Mouse (Mus musculus) spleen, adult 12 weeks (tissue): Measurements from ENCODE around the gene Tbc1d8.

ENCODE experiments used
- DNase-seq: peaks from one replicate; pipeline ENCODE4 v3.0.0; 2022; ENCODE audit warnings: low spot score

Tbc1d8 gene

DNA sequence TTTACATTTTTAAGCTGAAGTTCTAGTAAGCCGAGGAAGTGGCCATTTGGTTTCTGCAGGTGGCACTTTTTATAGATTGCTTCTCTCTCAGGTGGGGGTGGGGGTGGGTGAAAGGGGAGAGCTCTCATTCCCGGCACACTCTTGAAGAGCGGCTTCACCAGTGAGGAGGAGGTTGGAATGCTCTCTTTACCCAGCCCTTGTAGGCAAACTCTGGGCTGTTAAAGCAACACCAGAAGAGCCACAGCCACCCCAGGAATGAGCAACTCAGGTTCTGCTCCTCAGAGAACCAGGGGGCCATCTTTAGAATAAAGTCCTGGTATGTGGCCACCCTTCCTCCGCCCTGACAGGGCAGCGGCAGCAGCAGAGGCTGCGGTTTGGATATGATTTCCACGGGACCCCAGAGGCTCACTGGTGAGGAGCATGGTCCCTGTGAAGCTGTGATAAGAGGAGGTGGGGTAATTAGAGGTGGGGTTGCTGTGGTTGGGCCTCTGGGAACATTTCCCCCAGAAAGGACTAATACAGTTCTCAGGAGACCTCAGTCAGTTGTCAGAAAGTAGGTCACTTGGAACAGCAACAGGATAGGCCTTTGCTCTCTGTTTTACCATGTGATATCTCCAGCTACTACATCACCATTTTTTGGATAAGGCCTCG is 85.2 kb downstream of the Tbc1d8 start:
- no peak for DNase-seq

- peak; percentile 58 for DNase-seq
These were observed 86.4 kb downstream of the Tbc1d8 start for GRCm38 (mm10) chr1:39392189-39392588.

DNA sequence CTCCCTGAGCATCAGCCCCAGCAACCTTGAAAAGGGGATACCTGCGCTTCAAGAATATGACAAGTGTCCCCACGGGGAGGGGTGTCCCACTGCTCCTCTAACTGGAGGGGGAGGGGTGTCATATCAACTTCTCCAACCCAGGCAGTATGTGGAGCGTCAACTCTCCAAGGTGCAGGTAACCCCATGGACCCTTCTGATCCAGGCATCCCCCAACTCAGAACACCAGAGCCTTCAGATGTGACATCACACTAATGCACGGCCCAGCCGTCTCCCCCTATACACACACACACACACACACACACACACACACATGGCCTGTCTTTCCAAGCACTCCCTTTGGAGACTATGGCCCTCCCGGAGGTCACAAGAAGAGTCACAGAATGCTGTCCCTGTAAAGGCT is 86.9 kb downstream of the Tbc1d8 start:
- no peak for DNase-seq

DNA sequence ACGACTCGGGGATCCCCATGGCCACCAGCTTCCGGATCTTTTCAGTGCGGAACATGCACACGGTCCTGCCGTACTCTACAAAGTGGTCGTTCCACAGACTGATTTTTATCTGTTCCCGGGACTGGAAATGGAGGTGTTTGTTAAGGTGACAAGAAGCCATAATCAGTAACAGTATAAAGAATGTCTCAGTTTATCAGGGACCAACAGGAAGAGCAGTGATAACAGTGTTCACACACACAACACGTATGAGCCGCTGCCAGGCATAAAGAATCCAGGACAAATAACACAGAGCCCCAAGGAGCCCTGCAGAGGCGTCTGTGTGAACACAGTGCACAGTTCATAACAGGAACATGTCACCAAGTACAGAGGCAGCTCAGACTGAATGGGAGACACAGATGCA is 89.2 kb downstream of the Tbc1d8 start:
- DNase-seq, result no peak

GRCm38 (mm10) chr1:39388163-39388562 is 90.4 kb downstream of the Tbc1d8 start:
- DNase-seq, result no peak

DNA sequence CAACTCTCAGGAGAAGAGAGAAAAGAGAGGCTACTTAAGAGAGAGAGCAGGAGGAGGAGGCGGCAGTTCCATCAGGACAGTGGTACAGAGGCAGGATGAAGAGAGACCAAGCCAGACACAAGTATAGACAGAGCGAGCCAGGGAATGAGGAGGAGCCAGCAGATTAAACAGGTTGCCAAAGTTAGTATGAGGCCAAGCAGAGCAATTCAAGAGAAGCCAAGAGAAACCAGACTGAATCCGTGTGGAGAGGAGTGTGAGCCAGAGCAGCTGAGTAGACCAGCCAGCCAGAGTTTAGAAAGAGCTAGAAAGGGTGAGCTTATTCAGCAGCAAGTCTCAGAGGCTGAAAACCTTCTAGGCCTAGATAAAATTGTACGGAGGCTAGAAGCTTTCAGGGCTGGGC is 91.1 kb downstream of the Tbc1d8 start:
- no peak for DNase-seq

DNA sequence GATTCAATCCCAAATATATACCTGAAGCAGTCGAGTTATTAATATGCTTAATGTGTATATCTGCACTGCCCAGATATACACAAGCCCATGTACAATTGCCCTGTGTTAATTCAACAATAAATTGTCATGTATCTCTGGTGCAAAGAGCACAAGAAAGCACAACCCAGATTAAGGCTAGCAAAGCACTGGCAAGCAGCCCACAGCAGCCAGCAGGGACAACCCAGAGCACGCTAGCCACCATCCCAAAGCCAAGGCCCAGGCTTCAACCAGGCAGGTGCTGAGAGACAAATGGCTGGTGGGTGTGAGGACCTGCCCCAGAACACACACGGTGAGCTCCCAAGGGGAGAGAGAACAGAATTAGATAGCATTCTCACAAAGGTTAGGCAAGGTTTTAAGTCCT is 92.1 kb downstream of the Tbc1d8 start:
- no peak for DNase-seq

DNA sequence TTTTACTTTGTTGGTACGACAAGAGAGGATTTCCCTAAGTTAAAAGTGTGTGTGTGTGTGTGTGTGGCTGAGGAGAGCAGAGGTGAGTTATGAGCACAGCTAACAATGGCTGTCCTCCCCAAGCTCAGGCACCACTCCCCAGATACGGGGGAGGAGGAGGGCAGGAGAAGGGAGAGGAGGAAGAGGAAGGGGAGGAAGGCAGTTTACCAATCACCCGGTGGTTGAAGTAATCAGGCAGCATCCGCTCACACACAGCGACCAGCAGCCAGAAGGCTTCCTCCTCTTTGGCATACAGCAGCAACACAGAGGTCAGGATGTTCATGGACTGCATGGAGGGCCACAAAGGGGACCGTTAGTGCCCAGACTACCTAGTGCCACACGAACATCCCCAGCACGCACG is 93.6 kb downstream of the Tbc1d8 start:
- DNase-seq, result no peak

DNA sequence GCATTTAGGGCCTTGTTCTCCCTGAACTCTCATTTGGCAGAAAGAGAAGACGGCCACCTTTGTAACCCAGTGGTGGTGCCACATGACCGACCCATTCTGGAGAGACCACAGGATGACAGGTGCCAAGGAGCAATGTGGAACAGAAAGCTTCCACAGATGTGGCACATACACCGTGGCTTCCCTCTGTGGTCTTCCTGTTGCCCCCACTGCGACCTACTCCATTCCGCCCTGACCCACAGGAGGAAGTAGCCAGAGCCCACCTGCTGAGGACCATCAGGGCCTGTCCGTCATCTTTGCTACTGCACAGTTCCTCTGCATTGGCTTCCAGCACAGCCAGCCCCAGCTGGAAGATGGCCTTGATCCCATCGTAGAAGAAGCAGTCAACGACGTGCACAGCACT is 97.5 kb downstream of the Tbc1d8 start:
- no peak for DNase-seq

DNA sequence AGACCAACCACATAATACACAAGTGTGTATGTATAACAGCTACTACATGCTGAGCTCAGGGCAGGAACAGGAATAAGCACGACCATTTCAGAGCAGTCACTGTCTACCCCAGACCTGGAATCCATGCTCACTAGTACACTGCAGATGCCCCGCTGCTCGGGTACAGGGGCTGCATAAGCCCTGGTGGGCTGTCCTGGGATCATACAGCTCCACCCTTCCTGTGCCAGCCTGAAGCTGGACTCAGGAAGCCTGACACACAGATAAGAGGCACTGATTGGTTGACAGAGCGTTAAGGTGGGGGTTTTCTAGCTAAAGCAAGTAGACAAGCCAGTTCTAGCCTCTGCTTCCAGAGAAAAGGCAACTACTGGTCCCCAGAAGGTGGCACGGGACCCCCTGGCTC is 99.5 kb downstream of the Tbc1d8 start:
- no peak for DNase-seq

- DNase-seq, result no peak
These were observed 100.0 kb downstream of the Tbc1d8 start for GRCm38 (mm10) chr1:39378540-39378939.

DNA sequence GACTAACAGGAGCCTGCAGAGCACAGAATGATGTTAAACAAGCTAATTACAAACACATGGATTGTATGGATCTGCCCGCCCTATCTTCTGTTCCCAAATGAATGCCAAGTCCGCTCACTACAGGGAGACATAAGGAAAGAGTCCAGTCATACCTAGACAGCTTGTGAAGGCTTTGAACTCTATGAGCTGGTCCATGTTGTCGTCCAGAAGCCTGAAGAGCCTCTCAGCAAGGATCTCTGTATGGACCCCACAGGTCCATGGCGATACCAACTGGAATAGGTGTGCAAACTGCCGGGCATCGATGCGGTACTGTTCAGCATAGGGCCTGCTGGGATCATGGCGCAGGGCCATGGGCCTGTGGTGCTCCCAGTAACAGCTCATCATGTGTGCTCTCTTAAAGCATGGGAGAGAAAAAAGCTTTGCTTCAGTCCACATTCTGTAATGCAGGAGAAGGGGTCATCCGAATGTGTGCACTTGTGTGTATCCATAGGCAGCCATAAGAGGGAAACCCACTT is 101.8 kb downstream of the Tbc1d8 start:
- DNase-seq, result no peak

DNA sequence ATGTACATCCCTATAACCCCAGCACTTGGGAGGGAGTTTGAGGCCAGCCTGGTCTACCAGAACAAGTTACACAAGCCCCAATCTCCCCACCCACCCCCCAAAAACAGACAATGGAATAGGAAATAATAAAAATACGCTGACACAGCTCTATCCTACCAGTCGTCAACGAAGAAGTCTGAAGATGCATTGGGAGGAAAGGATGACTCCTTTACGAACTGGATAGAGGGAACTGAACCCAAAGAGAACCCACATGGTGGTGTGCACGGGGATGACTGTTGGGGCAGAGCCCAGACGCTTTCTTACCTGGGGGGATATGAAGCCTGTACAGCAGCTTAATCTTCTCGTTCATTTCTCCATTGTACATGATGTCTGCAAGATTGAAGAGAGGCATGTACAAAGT is 102.4 kb downstream of the Tbc1d8 start:
- DNase-seq, result no peak

- DNase-seq, result no peak
These were observed 104.2 kb downstream of the Tbc1d8 start for GRCm38 (mm10) chr1:39374231-39374809.

DNA sequence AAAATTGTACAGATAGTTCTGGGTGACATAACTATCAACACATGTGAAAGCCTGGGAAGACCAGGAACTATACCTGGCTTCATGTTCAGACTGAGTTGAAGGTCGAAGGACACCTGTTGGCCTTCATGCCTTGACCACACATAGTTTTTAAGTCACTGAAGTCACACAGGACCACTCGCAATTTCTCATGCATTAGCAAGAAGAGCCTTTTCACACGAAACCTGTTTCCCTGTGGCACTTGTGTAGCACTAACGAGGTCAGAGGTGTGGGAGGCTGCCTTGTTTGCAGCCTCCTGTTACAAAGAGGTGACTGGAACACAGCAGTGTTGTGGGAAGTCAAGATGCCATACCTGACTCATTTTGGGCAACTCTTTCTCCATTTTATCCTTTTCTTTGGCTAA is 105.2 kb downstream of the Tbc1d8 start:
- DNase-seq, result no peak

- DNase-seq, result no peak
These were observed 106.2 kb downstream of the Tbc1d8 start for GRCm38 (mm10) chr1:39372220-39372843.

DNA sequence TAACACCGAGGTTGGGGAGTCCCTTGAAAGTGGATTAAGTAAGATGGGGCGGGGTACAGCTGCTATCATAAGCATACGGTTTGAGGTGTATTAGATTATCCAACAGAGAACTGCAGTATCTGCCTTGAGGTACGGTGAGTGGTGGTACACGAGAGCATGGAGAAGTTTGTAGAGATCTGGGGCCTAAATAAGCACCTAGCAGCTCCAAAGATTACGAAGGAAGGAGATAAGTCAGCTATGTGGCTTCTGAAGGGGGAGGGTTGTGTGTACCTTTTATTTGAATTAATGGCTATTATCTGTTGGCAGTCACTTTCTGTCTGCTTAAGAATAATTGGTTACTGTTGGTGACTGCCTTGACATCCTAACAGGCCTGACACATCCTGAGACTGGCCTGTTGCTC is 108.1 kb downstream of the Tbc1d8 start:
- no peak for DNase-seq

GRCm38 (mm10) chr1:39368267-39368841 is 110.2 kb downstream of the Tbc1d8 start:
- no peak for DNase-seq

DNA sequence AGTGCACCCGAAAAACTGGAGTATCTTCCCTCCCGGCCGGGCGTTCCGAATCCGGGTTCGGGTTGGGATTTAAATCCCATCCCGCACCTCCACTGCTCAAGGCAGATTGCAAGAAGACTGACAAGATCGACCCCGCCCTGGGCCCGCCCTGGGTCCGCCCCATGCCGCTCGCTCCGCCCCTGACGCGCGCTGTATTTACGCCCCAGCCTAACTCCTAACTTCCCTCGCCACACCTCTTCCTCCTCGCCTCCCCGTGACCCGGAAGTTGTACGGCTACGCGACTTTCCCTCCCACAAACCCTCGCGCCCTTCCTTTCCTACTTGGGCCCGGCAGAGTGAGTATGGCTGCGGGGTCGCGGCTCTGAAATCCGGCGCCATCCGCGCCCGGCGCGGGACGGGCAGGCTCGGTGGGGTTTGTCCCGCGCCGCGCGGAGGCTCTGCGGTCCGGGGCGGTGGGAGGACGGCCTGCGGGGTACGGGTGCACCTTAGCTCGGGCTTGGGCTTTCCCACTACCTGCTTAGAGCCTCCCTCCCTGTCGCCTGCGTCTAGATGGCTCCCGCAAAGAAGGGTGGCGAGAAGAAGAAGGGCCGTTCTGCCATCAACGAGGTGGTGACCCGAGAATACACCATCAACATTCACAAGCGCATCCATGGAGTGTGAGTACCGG is 110.8 kb downstream of the Tbc1d8 start, which contains the start of gene Rpl31:
Gene Rpl31, plus strand, starts transcription at position 242 of the 666 bp plus-strand sequence.
- DNase-seq, result peak; percentile 80

DNA sequence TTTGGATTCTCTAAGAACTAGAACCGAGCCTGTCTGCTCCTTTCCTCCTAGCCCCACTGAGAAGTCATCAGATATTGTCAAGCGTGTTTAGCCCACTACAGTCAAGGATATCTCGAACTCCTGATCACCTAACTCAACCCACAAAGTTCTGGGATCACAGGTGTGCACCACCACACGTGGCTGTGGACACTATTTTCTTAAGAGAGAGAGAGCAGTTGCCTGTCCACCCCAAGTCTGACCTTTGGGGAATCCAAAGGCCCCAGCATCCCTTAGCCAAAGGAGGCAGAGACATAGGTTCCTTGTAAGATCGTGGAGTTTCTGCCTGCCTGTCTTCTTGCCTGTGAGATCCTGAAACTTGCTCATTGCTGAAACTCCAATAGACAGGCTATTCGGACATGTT is 111.5 kb downstream of the Tbc1d8 start:
- DNase-seq, result no peak

DNA sequence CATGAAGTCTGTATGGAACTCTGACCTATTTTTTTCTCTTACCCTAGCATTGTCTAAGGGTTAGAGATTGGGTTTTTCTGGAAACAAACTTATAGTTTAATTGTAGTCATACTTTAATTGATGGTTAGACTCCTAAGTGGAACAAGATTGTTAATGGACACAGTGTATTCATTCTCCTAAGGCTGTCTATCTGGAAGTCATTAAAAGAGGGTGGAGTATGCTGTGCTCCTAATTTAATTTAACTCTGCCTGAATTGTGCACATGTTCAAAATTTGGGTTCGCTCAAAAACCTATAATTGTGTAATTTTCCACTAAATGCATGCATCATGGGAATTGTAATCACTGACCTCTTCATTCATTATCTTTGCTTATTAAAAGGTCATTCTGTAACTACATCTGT is 113.0 kb downstream of the Tbc1d8 start:
- DNase-seq, result no peak

DNA sequence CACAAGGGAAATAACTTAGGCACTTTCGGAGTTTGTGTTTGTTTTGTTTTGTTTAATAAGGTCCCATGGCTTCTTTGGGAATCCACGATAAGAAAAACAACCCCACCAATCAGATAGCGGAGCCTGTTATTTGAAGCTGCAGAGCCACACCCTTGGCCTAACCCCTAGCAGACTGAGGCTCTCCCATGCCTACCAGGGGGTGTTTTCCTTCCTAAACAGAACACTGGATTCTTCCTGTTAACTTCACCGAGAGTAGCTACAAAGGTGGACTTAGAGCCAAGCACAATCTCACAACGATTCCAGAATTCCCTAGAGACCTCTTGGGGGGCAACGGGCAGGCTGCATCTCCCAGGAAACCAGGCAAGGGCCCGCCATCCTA is 116.1 kb downstream of the Tbc1d8 start:
- DNase-seq, result no peak
